Mouse (Mus musculus): Measurements from ENCODE around the gene Dbnl.

The Dbnl gene

DNA sequence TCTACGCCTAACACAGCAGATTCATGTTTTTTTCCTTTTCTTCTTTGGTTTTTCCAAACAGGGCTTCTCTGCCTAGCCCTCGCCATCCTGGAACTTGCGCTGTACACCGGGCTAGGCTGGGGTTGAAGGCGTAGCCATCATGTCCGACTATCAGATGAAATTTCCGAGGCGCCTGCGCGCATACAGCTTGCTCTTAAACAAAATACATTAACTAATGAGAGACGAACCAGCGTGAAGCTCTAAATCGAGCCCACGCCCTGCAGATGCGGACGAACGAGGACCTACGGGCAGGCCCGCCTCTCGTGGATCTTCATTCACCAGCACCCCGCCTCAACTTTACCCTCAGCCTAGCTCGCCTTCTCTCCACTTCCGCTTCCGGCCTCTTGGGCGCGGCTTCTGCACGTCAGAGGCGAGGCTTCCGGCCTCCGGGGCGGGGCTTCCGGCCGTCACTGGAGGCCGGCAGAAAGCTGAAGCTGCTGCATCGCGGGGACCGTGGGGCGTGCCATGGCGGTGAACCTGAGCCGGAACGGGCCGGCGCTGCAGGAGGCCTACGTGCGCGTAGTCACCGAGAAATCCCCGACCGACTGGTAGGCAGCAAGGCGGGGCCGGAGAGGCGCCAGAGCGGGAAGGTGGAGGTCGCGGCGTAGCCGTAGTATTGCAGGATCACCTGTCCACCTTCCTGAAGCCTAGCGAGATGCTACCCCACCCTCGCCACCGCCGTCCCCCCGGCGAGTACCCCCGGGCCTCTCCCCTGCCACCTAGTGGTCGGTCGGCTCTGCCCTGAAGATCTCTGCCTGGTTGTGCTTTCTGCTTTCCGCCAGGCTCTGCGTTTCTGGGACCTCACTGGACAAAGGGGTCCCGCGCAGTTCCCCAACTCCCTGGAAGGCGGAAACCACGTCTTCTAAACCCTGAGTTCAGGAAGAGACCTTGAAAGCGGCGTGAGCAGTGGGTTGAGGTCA, at the start of gene Dbnl:
Dbnl (plus strand) TSS at position 433 of the 959 bp plus-strand sequence.
- peak; percentile 95 for DNase-seq (ENCODE audit: extremely low spot score)

- no peak for DNase-seq (ENCODE audit: extremely low spot score)
Observed at GRCm38 (mm10) chr11:5738888-5739632, 49.2 kb upstream of the Dbnl start.

DNA sequence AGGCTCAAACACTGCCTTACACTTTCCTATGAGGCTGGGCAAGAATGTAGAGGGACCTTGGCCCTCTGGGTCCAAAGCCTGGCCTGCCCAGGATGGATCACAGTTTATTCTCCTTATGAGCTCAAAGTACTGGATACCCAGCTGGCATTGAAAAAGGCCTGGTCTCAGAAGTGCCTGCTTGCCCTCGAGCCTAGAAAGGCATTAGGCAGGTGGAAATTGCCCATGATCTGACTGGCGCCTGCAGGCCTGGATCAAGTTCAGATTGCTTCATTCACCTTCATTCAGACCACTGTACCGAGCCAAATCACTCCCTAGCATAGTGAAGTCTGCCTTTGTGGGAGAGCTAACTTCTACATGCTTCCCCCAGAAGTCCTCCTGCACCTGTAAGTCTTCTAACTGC, 48.4 kb upstream of the Dbnl start:
- no peak for DNase-seq (ENCODE audit: extremely low spot score)

- no peak for DNase-seq (ENCODE audit: extremely low spot score)
Observed at GRCm38 (mm10) chr11:5740599-5740964, 47.7 kb upstream of the Dbnl start.

DNA sequence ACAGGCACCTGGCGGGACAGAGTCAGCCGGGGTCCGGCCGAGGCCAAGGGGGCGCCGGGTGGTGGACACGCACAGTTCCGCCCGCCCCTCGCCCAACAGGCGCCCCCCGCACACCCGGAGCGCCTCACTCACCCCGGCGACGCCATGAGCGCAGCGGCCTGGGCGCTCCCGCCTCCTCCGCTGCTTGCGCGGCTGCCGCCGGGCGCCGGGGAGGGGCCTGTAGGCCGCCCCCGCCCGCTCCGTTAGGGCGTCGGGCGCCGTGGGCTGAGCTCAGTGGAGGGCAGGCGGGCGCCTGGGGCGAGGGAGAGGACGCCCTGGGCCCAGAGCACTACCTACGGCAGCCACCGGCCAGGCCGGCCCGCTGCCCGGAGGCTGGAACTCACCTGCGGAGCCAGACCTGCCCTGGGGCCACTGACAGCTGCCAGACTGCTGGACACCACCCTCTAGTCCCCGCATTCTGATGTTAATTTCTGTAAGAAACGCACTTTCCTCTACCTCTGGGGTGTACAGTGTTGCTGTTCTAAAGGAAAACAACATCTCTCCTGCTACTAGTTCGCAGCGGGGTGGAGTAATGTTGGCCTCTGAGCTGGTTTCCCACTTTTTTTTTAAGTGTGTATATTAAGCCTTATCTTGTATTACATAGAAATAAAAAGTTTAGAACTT, 47.2 kb upstream of the Dbnl start:
- DNase-seq (ENCODE audit: extremely low spot score) = peak; percentile 70

- no peak for DNase-seq (ENCODE audit: extremely low spot score)
Observed at GRCm38 (mm10) chr11:5742106-5742505, 46.2 kb upstream of the Dbnl start.

- DNase-seq (ENCODE audit: extremely low spot score) = no peak
Observed at GRCm38 (mm10) chr11:5744951-5745350, 43.3 kb upstream of the Dbnl start.

GRCm38 (mm10) chr11:5753755-5754154, 34.5 kb upstream of the Dbnl start:
- DNase-seq (ENCODE audit: extremely low spot score) = no peak

- peak; percentile 99 for DNase-seq (ENCODE audit: extremely low spot score)
Observed at GRCm38 (mm10) chr11:5761820-5762632, 26.3 kb upstream of the Dbnl start, which contains the start of gene Urgcp. Gene Urgcp, minus strand, starts transcription at chr11:5762376.

DNA sequence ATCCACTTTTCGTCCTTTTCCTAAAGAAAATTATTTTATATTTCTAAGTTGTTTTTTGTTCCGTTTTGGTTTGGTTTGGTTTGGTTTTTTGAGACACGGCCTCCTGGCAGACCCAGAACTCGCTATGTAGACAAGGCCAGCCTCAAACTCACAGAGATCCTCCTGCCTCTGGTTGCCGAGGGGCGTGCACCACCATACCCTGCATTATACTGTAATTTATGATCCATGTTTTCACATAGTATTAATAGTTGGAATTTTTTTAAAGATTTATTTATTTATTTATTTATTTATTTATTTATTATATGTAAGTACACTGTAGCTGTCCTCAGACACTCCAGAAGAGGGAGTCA, 25.7 kb upstream of the Dbnl start:
- DNase-seq (ENCODE audit: extremely low spot score) = no peak

GRCm38 (mm10) chr11:5766019-5766418, 22.3 kb upstream of the Dbnl start:
- DNase-seq (ENCODE audit: extremely low spot score) = no peak

DNA sequence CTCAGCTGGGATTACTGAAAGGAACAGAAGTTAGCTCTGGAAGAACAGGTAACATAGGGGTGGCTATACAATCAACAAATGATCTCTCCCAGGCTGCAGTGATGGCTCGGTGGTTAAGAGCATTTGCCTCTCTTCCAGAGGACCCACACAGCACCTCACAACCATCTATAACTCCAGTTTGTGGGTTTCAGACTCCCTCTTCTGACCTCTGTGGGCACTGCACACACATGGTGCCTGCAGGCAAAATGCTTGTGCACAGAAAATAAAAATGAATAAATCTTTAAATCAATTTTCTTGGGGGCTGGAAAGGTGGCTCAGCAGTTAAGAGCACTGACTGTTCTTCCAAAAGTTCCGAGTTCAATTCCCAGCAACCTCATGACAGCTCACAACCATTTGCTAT, 9.8 kb upstream of the Dbnl start:
- no peak for DNase-seq (ENCODE audit: extremely low spot score)

- no peak for DNase-seq (ENCODE audit: extremely low spot score)
Observed at GRCm38 (mm10) chr11:5780035-5780499, 8.2 kb upstream of the Dbnl start.

DNA sequence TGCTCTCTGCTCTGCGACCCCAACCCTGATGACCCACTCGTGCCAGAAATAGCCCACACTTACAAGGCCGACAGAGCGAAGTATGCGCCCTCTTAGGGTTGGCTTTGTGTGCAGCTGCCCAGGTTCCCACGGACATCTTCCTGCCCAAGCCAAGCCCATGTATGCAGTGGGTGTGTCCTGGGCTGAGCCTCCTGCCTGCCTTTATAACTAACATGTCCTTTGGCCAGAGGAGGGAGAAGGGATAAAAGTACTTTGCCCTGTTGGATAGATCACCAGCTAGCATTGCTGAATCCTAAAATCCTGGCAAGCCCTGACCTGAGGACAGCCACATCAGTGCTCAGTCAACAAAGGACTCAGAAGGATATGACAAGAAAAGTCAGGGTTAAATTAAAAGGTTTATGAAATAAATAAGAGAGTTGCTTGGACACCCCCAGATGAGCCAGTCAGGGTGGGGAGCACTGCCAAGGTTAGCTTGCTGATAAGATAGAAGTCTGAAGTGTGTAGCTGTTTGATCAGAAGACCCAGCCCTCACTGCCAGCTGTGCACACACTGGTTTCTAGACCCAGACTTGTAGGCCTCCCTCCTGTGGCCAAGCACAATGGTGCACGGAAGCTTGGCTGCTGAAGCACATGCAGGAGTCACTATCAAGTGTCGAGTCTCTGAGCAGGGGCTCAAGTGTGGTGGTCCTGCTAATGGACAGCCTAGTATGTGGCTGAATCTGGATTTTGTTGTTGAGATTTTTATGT, 5.9 kb upstream of the Dbnl start:
- no peak for DNase-seq (ENCODE audit: extremely low spot score)

DNA sequence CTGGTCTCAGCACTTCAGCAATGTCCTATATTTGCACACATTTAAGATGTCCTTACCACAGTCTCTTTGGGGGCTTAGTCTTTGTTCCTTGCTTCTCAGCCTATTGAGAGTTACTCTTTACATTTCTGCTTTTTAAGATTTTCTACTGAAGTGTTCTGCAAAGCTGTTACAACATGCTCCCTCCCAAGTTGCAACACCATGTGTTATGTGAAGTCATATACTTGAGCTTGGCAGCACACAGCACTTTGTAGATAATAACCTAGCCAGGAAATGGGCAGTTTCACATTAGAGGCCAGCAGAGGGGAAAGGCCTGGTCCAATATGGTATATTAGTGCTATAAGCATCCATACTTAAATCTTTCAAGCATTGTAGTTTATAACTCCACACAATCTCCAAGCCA, 2.6 kb upstream of the Dbnl start:
- DNase-seq (ENCODE audit: extremely low spot score) = no peak

DNA sequence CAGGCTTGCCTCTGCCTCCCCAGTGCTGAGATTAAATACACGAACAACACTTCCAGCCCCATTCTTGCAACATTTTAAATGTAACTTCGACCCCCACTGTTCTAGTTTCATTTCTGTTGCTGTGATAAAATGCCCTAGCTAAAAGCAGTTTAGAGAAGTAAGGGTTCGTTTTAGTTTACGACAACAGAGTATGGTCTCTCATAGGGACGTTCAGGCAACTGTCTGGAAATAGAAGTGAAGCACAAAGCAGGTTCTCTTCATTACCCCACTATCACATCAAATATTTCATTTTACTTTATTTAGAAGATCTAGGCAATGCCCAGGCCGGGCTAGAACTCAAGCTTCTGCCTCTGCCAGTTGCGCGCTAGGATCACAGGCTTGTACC, 625 bp upstream of the Dbnl start:
- no peak for DNase-seq (ENCODE audit: extremely low spot score)

GRCm38 (mm10) chr11:5789071-5789753, 924 bp downstream of the Dbnl start:
- no peak for DNase-seq (ENCODE audit: extremely low spot score)

GRCm38 (mm10) chr11:5789754-5790333, 1.6 kb downstream of the Dbnl start:
- no peak for DNase-seq (ENCODE audit: extremely low spot score)

- DNase-seq (ENCODE audit: extremely low spot score) = no peak
Observed at GRCm38 (mm10) chr11:5790431-5790830, 2.1 kb downstream of the Dbnl start.

DNA sequence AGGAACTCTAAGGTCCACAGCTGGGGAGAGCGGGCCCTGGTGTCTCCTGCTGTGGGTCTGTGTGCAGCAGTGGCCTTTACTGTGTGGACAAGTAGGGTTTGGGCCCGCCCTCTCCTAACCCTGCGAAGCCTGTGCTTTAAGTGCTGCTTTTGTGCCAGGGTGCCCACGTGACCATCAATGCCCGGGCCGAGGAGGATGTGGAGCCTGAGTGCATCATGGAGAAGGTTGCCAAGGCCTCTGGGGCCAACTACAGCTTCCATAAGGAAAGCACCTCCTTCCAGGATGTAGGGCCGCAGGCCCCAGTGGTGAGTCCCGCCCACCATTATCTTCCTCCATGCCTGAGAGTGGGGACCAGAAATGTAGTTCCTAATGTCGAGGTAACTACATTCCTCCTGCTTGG, 7.0 kb downstream of the Dbnl start:
- DNase-seq (ENCODE audit: extremely low spot score) = no peak
